Comparison of ENCODE assay signal across 8 mouse cellular contexts in the genomic region with DNA sequence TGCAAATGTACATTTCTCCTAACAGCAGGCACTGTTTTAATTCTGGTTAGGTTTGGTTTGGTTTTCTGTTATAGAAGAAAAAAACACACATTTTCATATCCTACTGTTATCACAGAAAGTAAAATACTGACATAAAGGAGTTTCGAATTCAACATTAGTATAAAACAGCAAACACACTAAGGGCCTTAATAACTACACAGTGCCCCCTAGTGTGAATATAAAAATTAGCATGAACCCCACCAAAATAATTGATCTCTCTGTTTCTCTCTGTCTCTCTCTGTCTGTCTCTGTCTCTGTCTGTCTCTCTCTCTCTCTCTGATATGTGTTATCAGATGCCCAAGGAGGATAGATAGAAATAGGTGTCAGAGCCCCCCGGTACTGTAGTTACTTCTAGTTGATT. TPM values are rescaled to one million over a fixed set of nuclear protein-coding genes. Genes with fewer than 3 reads are reported as not detected.
A peak's percentile ranks its signal among the peaks of the same experiment; 100 is the strongest.
DNase-seq lines count a peak whose midpoint lies in the region; ATAC-seq lines count a peak whose summit lies in the region.

No protein-coding gene starts in this region.

- no peak overlapping the region for H3K27ac ChIP-seq in heart, embryonic 13.5 days (replicated peaks)
- H3K27ac ChIP-seq in heart, embryonic 12.5 days (ENCODE audit: poor library complexity, severe bottlenecking), result no peak overlapping the region
- no peak overlapping the region for H3K27ac ChIP-seq in lung, embryonic 15.5 days

- no peak overlapping the region for H3K9ac ChIP-seq in heart, embryonic 13.5 days
- no peak overlapping the region for H3K9ac ChIP-seq in heart, embryonic 12.5 days
- H3K9ac ChIP-seq in lung, embryonic 15.5 days, result no peak overlapping the region

- H3K4me2 ChIP-seq in heart, embryonic 13.5 days, result peak overlapping the region; percentile 27; the same call in 1 of the 2 replicates
- H3K4me2 ChIP-seq in heart, embryonic 12.5 days, result no peak overlapping the region
- peak overlapping the region; percentile 35 for H3K4me2 ChIP-seq in lung, embryonic 15.5 days

- no peaks in the 10 kb centered on the region for H3K36me3 ChIP-seq in heart, embryonic 13.5 days
- H3K36me3 ChIP-seq in heart, embryonic 12.5 days, result no peaks in the 10 kb centered on the region
- no peaks in the 10 kb centered on the region for H3K36me3 ChIP-seq in lung, embryonic 15.5 days
- H3K36me3 ChIP-seq in splenic B cell, adult 2 months (ENCODE audit: control insufficient read depth, insufficient read depth, low read length, poor library complexity, severe bottlenecking), result no peaks in the 10 kb centered on the region

- H3K27me3 ChIP-seq in heart, embryonic 13.5 days (replicated peaks), result no peaks in the 10 kb centered on the region
- no peaks in the 10 kb centered on the region for H3K27me3 ChIP-seq in heart, embryonic 12.5 days (replicated peaks)
- H3K27me3 ChIP-seq in lung, embryonic 15.5 days, result no peaks in the 10 kb centered on the region
- no peaks in the 10 kb centered on the region for H3K27me3 ChIP-seq in splenic B cell, adult 2 months (ENCODE audit: control insufficient read depth, insufficient read depth, low read length, poor library complexity, severe bottlenecking)

- H3K9me3 ChIP-seq in heart, embryonic 13.5 days, result no peaks in the 10 kb centered on the region
- H3K9me3 ChIP-seq in heart, embryonic 12.5 days (replicated peaks), result no peaks in the 10 kb centered on the region
- no peaks in the 10 kb centered on the region for H3K9me3 ChIP-seq in lung, embryonic 15.5 days

- no peak for ATAC-seq in heart, embryonic 13.5 days (ENCODE audit: extremely low read depth, insufficient number of reproducible peaks, low FRiP score, low TSS enrichment)
- ATAC-seq in heart, embryonic 12.5 days (ENCODE audit: insufficient number of reproducible peaks, low FRiP score), result no peak
- ATAC-seq in lung, embryonic 15.5 days (ENCODE audit: borderline replicate concordance, extremely low read depth, low FRiP score, low TSS enrichment), result no peak

- H3K4me1 ChIP-seq in heart, embryonic 13.5 days, result peaks cover 4% of the 10 kb centered on the region; the same call in 1 of the 2 replicates
- H3K4me1 ChIP-seq in heart, embryonic 12.5 days (replicated peaks), result no peaks in the 10 kb centered on the region
- peaks cover 4% of the 10 kb centered on the region for H3K4me1 ChIP-seq in lung, embryonic 15.5 days

- no peak for DNase-seq in lung, postnatal 4 days
- DNase-seq in embryo, embryonic 11 days, result peak; percentile 58
- DNase-seq in splenic B cell, adult 2 months (ENCODE audit: low read depth, low spot score), result peak; percentile 13
- DNase-seq in cerebellum, adult 11-12 months, result no peak
- no peak for DNase-seq in cerebellum, postnatal 4 days (ENCODE audit: low spot score in 2 of 2)

- H3K4me3 ChIP-seq in heart, embryonic 13.5 days, result no peak overlapping the region
- no peak overlapping the region for H3K4me3 ChIP-seq in heart, embryonic 12.5 days
- no peak overlapping the region for H3K4me3 ChIP-seq in lung, embryonic 15.5 days

- WGBS in heart, embryonic 13.5 days, result 34% methylated on average over 2 of the region's 2 CpGs
- 52% methylated on average over 2 of the region's 2 CpGs for WGBS in heart, embryonic 12.5 days
- WGBS in lung, embryonic 15.5 days, result 37% methylated on average over 2 of the region's 2 CpGs

RNA-seq across cellular contexts. Expression of gene Olfr267, which starts 38.0 kb away (rescaled TPM):
- polyA plus RNA-seq in heart, embryonic 13.5 days (2015; fragmentation: Nextera tagmentation; extraction: Ambion mirVana), result not detected in 2 replicates
- polyA plus RNA-seq in heart, embryonic 12.5 days (2016; fragmentation: Nextera tagmentation; extraction: Ambion mirVana), result 0.04 TPM in 1 of 2 replicates, not detected in the other
- not detected in 2 replicates for polyA plus RNA-seq in lung, embryonic 15.5 days (2015; fragmentation: Nextera tagmentation; extraction: Ambion mirVana)

Comparison
In these comparisons a context has a peak if more than half of its experiments do, and no peak if none do; other contexts are left out.
1. DNase-seq: peak in embryo, embryonic 11 days (single experiment) and splenic B cell, adult 2 months (single experiment); none in lung, postnatal 4 days (0 of 2), cerebellum, adult 11-12 months (single experiment) and cerebellum, postnatal 4 days (0 of 2).